Mouse (Mus musculus): ENCODE results near the gene Lmcd1. TPM values are rescaled to one million over a fixed set of nuclear protein-coding genes. Genes with fewer than 3 reads are reported as not detected.

Gene Lmcd1
- polyA plus RNA-seq, 1 experiment from 2014 or later: 69.3 TPM

DNA sequence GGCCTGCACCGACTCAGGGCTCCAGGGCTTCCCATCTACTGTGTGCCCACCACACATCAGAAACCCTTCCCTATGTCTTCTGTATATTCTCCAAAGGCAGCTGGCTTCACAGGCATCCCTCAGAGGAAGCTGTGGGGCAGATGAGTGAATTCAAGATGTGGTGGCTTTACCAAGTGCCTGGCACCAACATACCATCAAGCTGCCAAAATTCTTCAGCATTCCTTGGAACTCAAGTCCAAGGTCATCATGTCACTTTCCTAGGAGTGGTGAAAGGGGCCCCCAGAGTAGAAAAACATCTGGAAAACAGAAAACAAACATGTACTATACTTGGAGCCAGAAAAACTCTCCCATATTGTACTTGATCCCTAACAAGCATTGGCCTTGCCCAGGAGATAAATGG lies 85.8 kb downstream of the Lmcd1 start:
- no peak for DNase-seq (ENCODE audit: low spot score)
- Histone ChIP-seq H3K27ac (ENCODE audit: low read length) (no peak overlapping the region), H3K27me3 (replicated peaks; ENCODE audit: insufficient read depth, low read length) (no peaks in the 10 kb centered on the region), H3K36me3 (ENCODE audit: insufficient read depth, low read length) (no peaks in the 10 kb centered on the region), H3K4me1 (ENCODE audit: insufficient read depth, low read depth, low read length) (no peaks in the 10 kb centered on the region), H3K4me3 (ENCODE audit: low read depth, low read length) (no peak overlapping the region), H3K9me3 (ENCODE audit: low read length) (no peaks in the 10 kb centered on the region), H3K9ac (replicated peaks; ENCODE audit: low read depth) (no peak overlapping the region), H3K4me2 (replicated peaks; ENCODE audit: low read depth, low read length) (no peak overlapping the region)
- no peak for ATAC-seq
- no peak for TF ChIP-seq EP300 (IDR thresholded peaks at IDR 0.05)
- no peak for TF ChIP-seq CTCF (IDR thresholded peaks at IDR 0.05)
- WGBS: 79% methylated on average over 1 of the region's 1 CpGs

GRCm38 (mm10) chr6:112360676-112361075 lies 87.1 kb downstream of the Lmcd1 start:
- no peaks in the 10 kb centered on the region for H3K9me3 ChIP-seq (ENCODE audit: low read length)
- WGBS: 85% methylated on average over 8 of the region's 8 CpGs
- no peaks in the 10 kb centered on the region for H3K27me3 ChIP-seq (replicated peaks; ENCODE audit: insufficient read depth, low read length)
- no peak overlapping the region for H3K4me3 ChIP-seq (ENCODE audit: low read depth, low read length)
- no peak overlapping the region for H3K4me2 ChIP-seq (replicated peaks; ENCODE audit: low read depth, low read length)
- no peak overlapping the region for H3K27ac ChIP-seq (ENCODE audit: low read length)
- no peaks in the 10 kb centered on the region for H3K36me3 ChIP-seq (ENCODE audit: insufficient read depth, low read length)
- no peak for ATAC-seq
- H3K4me1 ChIP-seq (ENCODE audit: insufficient read depth, low read depth, low read length): no peaks in the 10 kb centered on the region
- TF ChIP-seq EP300 (IDR thresholded peaks at IDR 0.05) (no peak), CTCF (IDR thresholded peaks at IDR 0.05) (no peak)
- H3K9ac ChIP-seq (replicated peaks; ENCODE audit: low read depth): no peak overlapping the region
- no peak for DNase-seq (ENCODE audit: low spot score)

GRCm38 (mm10) chr6:112362349-112362958 lies 88.9 kb downstream of the Lmcd1 start:
- DNase-seq (ENCODE audit: low spot score) (peak; percentile 70), ATAC-seq (peak; percentile 69)
- Histone ChIP-seq H3K4me3 (ENCODE audit: low read depth, low read length) (no peak overlapping the region), H3K9me3 (ENCODE audit: low read length) (no peaks in the 10 kb centered on the region), H3K9ac (replicated peaks; ENCODE audit: low read depth) (no peak overlapping the region), H3K36me3 (ENCODE audit: insufficient read depth, low read length) (no peaks in the 10 kb centered on the region), H3K27me3 (replicated peaks; ENCODE audit: insufficient read depth, low read length) (no peaks in the 10 kb centered on the region), H3K27ac (ENCODE audit: low read length) (no peak overlapping the region), H3K4me1 (ENCODE audit: insufficient read depth, low read depth, low read length) (no peaks in the 10 kb centered on the region), H3K4me2 (replicated peaks; ENCODE audit: low read depth, low read length) (no peak overlapping the region)
- 28% methylated on average over 6 of the region's 6 CpGs for WGBS
- TF ChIP-seq CTCF (IDR thresholded peaks at IDR 0.05) (peak; percentile 92), EP300 (IDR thresholded peaks at IDR 0.05) (no peak)

- Histone ChIP-seq H3K4me2 (replicated peaks; ENCODE audit: low read depth, low read length) (no peak overlapping the region), H3K4me3 (ENCODE audit: low read depth, low read length) (no peak overlapping the region), H3K27ac (ENCODE audit: low read length) (no peak overlapping the region), H3K4me1 (ENCODE audit: insufficient read depth, low read depth, low read length) (no peaks in the 10 kb centered on the region), H3K9me3 (ENCODE audit: low read length) (no peaks in the 10 kb centered on the region), H3K36me3 (ENCODE audit: insufficient read depth, low read length) (no peaks in the 10 kb centered on the region), H3K27me3 (replicated peaks; ENCODE audit: insufficient read depth, low read length) (no peaks in the 10 kb centered on the region), H3K9ac (replicated peaks; ENCODE audit: low read depth) (no peak overlapping the region)
- no peak for ATAC-seq
- TF ChIP-seq CTCF (IDR thresholded peaks at IDR 0.05) (peak; percentile 67), EP300 (IDR thresholded peaks at IDR 0.05) (no peak)
- peak; percentile 56 for DNase-seq (ENCODE audit: low spot score)
- WGBS: 35% methylated on average over 2 of the region's 2 CpGs
Measured at GRCm38 (mm10) chr6:112364581-112364980, 91.0 kb downstream of the Lmcd1 start.

DNA sequence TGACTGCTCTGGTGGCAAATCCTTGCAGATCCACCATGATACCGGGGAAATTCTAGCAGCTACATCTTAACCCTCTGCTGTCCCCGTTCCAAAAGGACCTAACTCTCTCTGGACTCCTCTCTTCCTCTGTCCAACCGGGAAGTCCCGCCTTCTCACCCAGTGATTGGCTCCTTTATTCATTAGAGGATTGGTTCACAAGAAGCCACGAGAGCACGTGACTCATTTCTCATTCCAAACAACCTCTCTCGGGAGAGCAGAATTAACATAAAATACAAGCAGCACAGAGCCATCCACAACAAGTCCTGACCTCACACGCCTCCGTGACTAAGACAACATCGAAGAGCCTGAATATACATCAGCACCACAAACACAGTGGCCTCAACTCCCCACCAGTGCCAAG lies 91.7 kb downstream of the Lmcd1 start:
- Histone ChIP-seq H3K4me2 (replicated peaks; ENCODE audit: low read depth, low read length) (no peak overlapping the region), H3K9ac (replicated peaks; ENCODE audit: low read depth) (no peak overlapping the region), H3K36me3 (ENCODE audit: insufficient read depth, low read length) (no peaks in the 10 kb centered on the region), H3K27ac (ENCODE audit: low read length) (no peak overlapping the region), H3K9me3 (ENCODE audit: low read length) (no peaks in the 10 kb centered on the region), H3K4me3 (ENCODE audit: low read depth, low read length) (no peak overlapping the region), H3K27me3 (replicated peaks; ENCODE audit: insufficient read depth, low read length) (no peaks in the 10 kb centered on the region), H3K4me1 (ENCODE audit: insufficient read depth, low read depth, low read length) (no peaks in the 10 kb centered on the region)
- 84% methylated on average over 10 of the region's 10 CpGs for WGBS
- DNase-seq (ENCODE audit: low spot score) (no peak), ATAC-seq (no peak)
- TF ChIP-seq EP300 (IDR thresholded peaks at IDR 0.05) (no peak), CTCF (IDR thresholded peaks at IDR 0.05) (no peak)

GRCm38 (mm10) chr6:112373886-112374585 lies 100.5 kb downstream of the Lmcd1 start:
- H3K4me1 ChIP-seq (ENCODE audit: insufficient read depth, low read depth, low read length): no peaks in the 10 kb centered on the region
- H3K27me3 ChIP-seq (replicated peaks; ENCODE audit: insufficient read depth, low read length): no peaks in the 10 kb centered on the region
- peak; percentile 71 for DNase-seq (ENCODE audit: low spot score)
- WGBS: 42% methylated on average over 8 of the region's 8 CpGs
- H3K9me3 ChIP-seq (ENCODE audit: low read length): no peaks in the 10 kb centered on the region
- H3K9ac ChIP-seq (replicated peaks; ENCODE audit: low read depth): no peak overlapping the region
- no peak overlapping the region for H3K27ac ChIP-seq (ENCODE audit: low read length)
- TF ChIP-seq CTCF (IDR thresholded peaks at IDR 0.05) (peak; percentile 89), EP300 (IDR thresholded peaks at IDR 0.05) (no peak)
- no peaks in the 10 kb centered on the region for H3K36me3 ChIP-seq (ENCODE audit: insufficient read depth, low read length)
- no peak overlapping the region for H3K4me2 ChIP-seq (replicated peaks; ENCODE audit: low read depth, low read length)
- no peak overlapping the region for H3K4me3 ChIP-seq (ENCODE audit: low read depth, low read length)
- ATAC-seq: peak; percentile 35; the same call in 1 of the 2 replicates

All from lung, postnatal 0 days (tissue).